Mouse (Mus musculus): ENCODE results near the gene Top1.

DNA sequence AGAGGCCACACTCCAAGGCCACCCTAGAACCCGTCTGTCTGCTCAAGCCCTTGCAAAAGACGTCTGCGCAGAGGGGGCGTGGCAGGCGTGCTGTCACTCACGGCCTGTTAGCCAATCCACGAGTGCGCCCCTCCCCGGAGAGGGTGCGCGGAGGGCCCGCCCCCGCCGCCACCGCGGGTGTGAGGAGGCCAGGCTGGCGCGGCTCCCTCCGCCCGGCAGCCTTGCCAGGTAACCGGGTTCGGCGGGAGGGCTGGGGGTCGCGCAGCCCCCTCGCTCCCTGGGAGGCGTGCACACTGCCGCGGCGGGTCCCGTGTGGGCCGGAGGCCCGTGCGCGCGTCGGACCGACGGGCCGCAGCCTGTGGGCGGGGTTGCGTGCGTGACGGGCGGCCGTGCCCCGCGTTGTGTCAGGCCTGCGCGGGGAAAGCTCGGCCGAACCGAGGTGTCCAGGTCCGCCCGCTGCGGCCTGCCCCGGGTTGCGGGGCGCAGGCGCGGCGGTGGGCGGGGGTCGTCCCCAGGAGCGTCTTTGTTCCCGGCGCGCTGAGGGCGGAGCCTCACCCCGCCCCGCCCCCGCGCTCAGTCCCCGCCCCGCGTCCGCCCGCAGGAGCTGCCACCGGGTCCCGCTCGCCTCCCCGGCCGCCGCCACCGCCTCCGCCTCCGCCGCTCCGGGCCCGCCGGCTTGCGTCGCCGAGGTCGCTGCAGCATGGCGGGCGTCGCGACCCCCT lies 85.6 kb downstream of the Top1 start, which contains the start of gene Plcg1:
- TF ChIP-seq ZC3H11A (IDR thresholded peaks at IDR 0.05; ENCODE audit: low read depth, low read length) (no peak), ZNF384 (IDR thresholded peaks at IDR 0.05; ENCODE audit: low read depth, low read length) (no peak), POLR2A (IDR thresholded peaks at IDR 0.05; ENCODE audit: low read depth, low read length) (peak; percentile 25; the same call in 1 of the 2 replicates), CTCF (conservative IDR thresholded peaks at IDR 0.05 in 1 of 2, IDR thresholded peaks at IDR 0.05 in 1 of 2; ENCODE audit: low read depth in 2 of 2, low read length in 2 of 2) (no peak), USF2 (conservative IDR thresholded peaks at IDR 0.05; ENCODE audit: low read depth, low read length) (no peak), HCFC1 (IDR thresholded peaks at IDR 0.05; ENCODE audit: low read depth, low read length) (no peak), EP300 (IDR thresholded peaks at IDR 0.05; ENCODE audit: low read length) (no peak), SIN3A (IDR thresholded peaks at IDR 0.05; ENCODE audit: low read length) (no peak; the same call in 1 of the 2 replicates), MAX (IDR thresholded peaks at IDR 0.05; ENCODE audit: low read length) (no peak), ELF1 (IDR thresholded peaks at IDR 0.05; ENCODE audit: low read depth, low read length) (peak; percentile 18; the same call in 1 of the 2 replicates), TCF12 (IDR thresholded peaks at IDR 0.05; ENCODE audit: low read depth, low read length) (no peak)

Measured in CH12.LX (cell line).